In genomic region chr7:127228615-127229303, GRCm38 (mm10) we compare ENCODE assay signal across 7 mouse cellular contexts. TPM values are rescaled to one million over a fixed set of nuclear protein-coding genes. Genes with fewer than 3 reads are reported as not detected.
DNase-seq lines count a peak whose midpoint lies in the region; TF ChIP-seq lines count a peak whose summit lies in the region.

No protein-coding gene starts in this region.

- 0 out of 2 replicates have a peak overlapping the region, but pooled peaks have one; percentile 11 for H3K27ac ChIP-seq in layer of hippocampus, adult 2 months

- DNase-seq in CD4-positive, CD25-positive, alpha-beta regulatory T cell, adult 2 months (ENCODE audit: low read depth, low spot score) = peak; percentile 94
- DNase-seq in MEL-GATA-1-ER (ENCODE audit: extremely low read depth, low read depth) = peak; percentile 89
- DNase-seq in cerebellum, adult 9-10 months = peak; percentile 83
- DNase-seq in gastrocnemius, postnatal 10 days = peak; percentile 87
- DNase-seq in layer of hippocampus, adult 2 months (ENCODE audit: low spot score in 2 of 2) = peak; percentile 81 to 89
- peak; percentile 79 for DNase-seq in lung, postnatal 25 days (ENCODE audit: low spot score)
- peak; percentile 87 for DNase-seq in right cerebral cortex, postnatal 4 days

- peak; percentile 91 for TF ChIP-seq CTCF in layer of hippocampus, adult 2 months (conservative IDR thresholded peaks at IDR 0.05)

- H3K4me3 ChIP-seq in layer of hippocampus, adult 2 months = no peak overlapping the region

RNA-seq across cellular contexts. Expression of gene Zfp553, which starts 4.1 kb away (rescaled TPM):
- 1 to 10 TPM; 5.5 to 7.3 TPM for total RNA-seq in gastrocnemius, postnatal 10 days (2021)
- 10 to 100 TPM; 18.6 to 21.7 TPM for total RNA-seq in layer of hippocampus, adult 2 months (2021)

RNA-seq across cellular contexts. Expression of gene Sept1, which starts 4.2 kb away (rescaled TPM):
- total RNA-seq in gastrocnemius, postnatal 10 days (2021) = 1 to 10 TPM; 6.9 to 7.5 TPM
- total RNA-seq in layer of hippocampus, adult 2 months (2021) = 1 to 10 TPM; 5.0 to 6.3 TPM

RNA-seq across cellular contexts. Expression of gene Zfp771, which starts 15.3 kb away (rescaled TPM):
- total RNA-seq in gastrocnemius, postnatal 10 days (2021) = 10 to 100 TPM; 18.6 to 20.9 TPM
- 10 to 100 TPM; 68.3 to 69.2 TPM for total RNA-seq in layer of hippocampus, adult 2 months (2021)

RNA-seq across cellular contexts. Expression of gene Mylpf, which starts 20.1 kb away (rescaled TPM):
- total RNA-seq in gastrocnemius, postnatal 10 days (2021) = over 10,000 TPM; 46,059 to 51,168 TPM
- 1 to 10 TPM; 1.3 to 1.9 TPM for total RNA-seq in layer of hippocampus, adult 2 months (2021)

RNA-seq across cellular contexts. Expression of gene Tbc1d10b, which starts 20.5 kb away (rescaled TPM):
- total RNA-seq in gastrocnemius, postnatal 10 days (2021) = 10 to 100 TPM; 38.6 to 45.1 TPM
- 100 to 1,000 TPM; 102 to 120 TPM for total RNA-seq in layer of hippocampus, adult 2 months (2021)
